Mouse (Mus musculus) 3134 (cell line): ENCODE data around the gene Hck.

Experiments used
- DNase-seq: peaks from one replicate; pipeline ENCODE4 v3.0.0-alpha.2; 2011; ENCODE audit warnings: low spot score; ENCODE audit not compliant: insufficient read length; ENCODE audit errors: extremely low read depth

Hck gene

GRCm38 (mm10) chr2:153089316-153089715 lies 19.0 kb upstream of the Hck start:
- DNase-seq, result no peak

- DNase-seq, result no peak
Measured at GRCm38 (mm10) chr2:153090551-153091165, 17.6 kb upstream of the Hck start.

- DNase-seq, result no peak
Measured at GRCm38 (mm10) chr2:153107046-153107766, 1.1 kb upstream of the Hck start.

- DNase-seq, result no peak
Measured at GRCm38 (mm10) chr2:153107802-153108201, 466 bp upstream of the Hck start.

- DNase-seq, result no peak
Measured at GRCm38 (mm10) chr2:153109596-153109995, 1.3 kb downstream of the Hck start.

- no peak for DNase-seq
Measured at GRCm38 (mm10) chr2:153111298-153111697, 3.0 kb downstream of the Hck start.

- DNase-seq, result no peak
Measured at GRCm38 (mm10) chr2:153115679-153116081, 7.4 kb downstream of the Hck start.

GRCm38 (mm10) chr2:153117051-153117486 lies 8.8 kb downstream of the Hck start:
- DNase-seq, result no peak

- DNase-seq, result no peak
Measured at GRCm38 (mm10) chr2:153119488-153119887, 11.2 kb downstream of the Hck start.

GRCm38 (mm10) chr2:153120126-153120525 lies 11.9 kb downstream of the Hck start:
- DNase-seq, result no peak

- peak; percentile 68 for DNase-seq
Measured at GRCm38 (mm10) chr2:153121821-153122615, 13.8 kb downstream of the Hck start.

- DNase-seq, result no peak
Measured at GRCm38 (mm10) chr2:153122701-153123100, 14.4 kb downstream of the Hck start.

- no peak for DNase-seq
Measured at GRCm38 (mm10) chr2:153125875-153126274, 17.6 kb downstream of the Hck start.

GRCm38 (mm10) chr2:153131019-153131418 lies 22.8 kb downstream of the Hck start:
- no peak for DNase-seq

GRCm38 (mm10) chr2:153134237-153134636 lies 26.0 kb downstream of the Hck start:
- no peak for DNase-seq

- no peak for DNase-seq
Measured at GRCm38 (mm10) chr2:153136211-153136610, 27.9 kb downstream of the Hck start.

GRCm38 (mm10) chr2:153139158-153139557 lies 30.9 kb downstream of the Hck start:
- DNase-seq, result no peak

- peak; percentile 65 for DNase-seq
Measured at GRCm38 (mm10) chr2:153139996-153140613, 31.8 kb downstream of the Hck start.

- DNase-seq, result no peak
Measured at GRCm38 (mm10) chr2:153142620-153143199, 34.4 kb downstream of the Hck start.

- no peak for DNase-seq
Measured at GRCm38 (mm10) chr2:153145346-153145745, 37.1 kb downstream of the Hck start.

- DNase-seq, result no peak
Measured at GRCm38 (mm10) chr2:153147236-153147635, 39.0 kb downstream of the Hck start.
